Mouse (Mus musculus): Measurements from ENCODE around the gene Atg4c. TPM values are rescaled to one million over a fixed set of nuclear protein-coding genes. Genes with fewer than 3 reads are reported as not detected.
A peak's percentile ranks its signal among the peaks of the same experiment; 100 is the strongest.

Gene Atg4c
- polyA plus RNA-seq, 1 experiment: 27.6 TPM

GRCm38 (mm10) chr4:99272860-99273259, 79.1 kb downstream of the Atg4c start:
- TF ChIP-seq POLR2A (IDR thresholded peaks at IDR 0.05; ENCODE audit: borderline replicate concordance, insufficient read depth, low read length) (no peak), CTCF (IDR thresholded peaks at IDR 0.05; ENCODE audit: borderline replicate concordance, insufficient read depth, low read depth, low read length) (no peak)
- H3K27ac ChIP-seq (ENCODE audit: insufficient read depth, low read length): no peak overlapping the region
- WGBS: 34% methylated on average over 9 of the region's 9 CpGs
- H3K27me3 ChIP-seq (ENCODE audit: control insufficient read depth, insufficient read depth, low read length): no peaks in the 10 kb centered on the region
- H3K4me1 ChIP-seq (ENCODE audit: control insufficient read depth, insufficient read depth, low read length): no peaks in the 10 kb centered on the region
- no peak for DNase-seq
- no peak overlapping the region for H3K4me3 ChIP-seq (replicated peaks; ENCODE audit: insufficient read depth, low read depth, low read length)

GRCm38 (mm10) chr4:99273466-99273865, 79.7 kb downstream of the Atg4c start:
- TF ChIP-seq POLR2A (IDR thresholded peaks at IDR 0.05; ENCODE audit: borderline replicate concordance, insufficient read depth, low read length) (no peak), CTCF (IDR thresholded peaks at IDR 0.05; ENCODE audit: borderline replicate concordance, insufficient read depth, low read depth, low read length) (no peak)
- DNase-seq: no peak
- Histone ChIP-seq H3K4me3 (replicated peaks; ENCODE audit: insufficient read depth, low read depth, low read length) (no peak overlapping the region), H3K4me1 (ENCODE audit: control insufficient read depth, insufficient read depth, low read length) (no peaks in the 10 kb centered on the region), H3K27ac (ENCODE audit: insufficient read depth, low read length) (no peak overlapping the region), H3K27me3 (ENCODE audit: control insufficient read depth, insufficient read depth, low read length) (no peaks in the 10 kb centered on the region)
- 80% methylated on average over 3 of the region's 3 CpGs for WGBS

GRCm38 (mm10) chr4:99273979-99274378, 80.2 kb downstream of the Atg4c start:
- Histone ChIP-seq H3K27me3 (ENCODE audit: control insufficient read depth, insufficient read depth, low read length) (no peaks in the 10 kb centered on the region), H3K27ac (ENCODE audit: insufficient read depth, low read length) (no peak overlapping the region), H3K4me1 (ENCODE audit: control insufficient read depth, insufficient read depth, low read length) (no peaks in the 10 kb centered on the region), H3K4me3 (replicated peaks; ENCODE audit: insufficient read depth, low read depth, low read length) (no peak overlapping the region)
- DNase-seq: no peak
- 54% methylated on average over 7 of the region's 7 CpGs for WGBS
- TF ChIP-seq POLR2A (IDR thresholded peaks at IDR 0.05; ENCODE audit: borderline replicate concordance, insufficient read depth, low read length) (no peak), CTCF (IDR thresholded peaks at IDR 0.05; ENCODE audit: borderline replicate concordance, insufficient read depth, low read depth, low read length) (no peak)

GRCm38 (mm10) chr4:99278876-99279275, 85.1 kb downstream of the Atg4c start:
- Histone ChIP-seq H3K27me3 (ENCODE audit: control insufficient read depth, insufficient read depth, low read length) (no peaks in the 10 kb centered on the region), H3K4me1 (ENCODE audit: control insufficient read depth, insufficient read depth, low read length) (no peaks in the 10 kb centered on the region), H3K27ac (ENCODE audit: insufficient read depth, low read length) (no peak overlapping the region), H3K4me3 (replicated peaks; ENCODE audit: insufficient read depth, low read depth, low read length) (no peak overlapping the region)
- DNase-seq: no peak
- TF ChIP-seq POLR2A (IDR thresholded peaks at IDR 0.05; ENCODE audit: borderline replicate concordance, insufficient read depth, low read length): no peak
- no peak for TF ChIP-seq CTCF (IDR thresholded peaks at IDR 0.05; ENCODE audit: borderline replicate concordance, insufficient read depth, low read depth, low read length)
- WGBS: 84% methylated on average over 7 of the region's 7 CpGs

GRCm38 (mm10) chr4:99281711-99282110, 88.0 kb downstream of the Atg4c start:
- no peaks in the 10 kb centered on the region for H3K27me3 ChIP-seq (ENCODE audit: control insufficient read depth, insufficient read depth, low read length)
- no peaks in the 10 kb centered on the region for H3K4me1 ChIP-seq (ENCODE audit: control insufficient read depth, insufficient read depth, low read length)
- 81% methylated on average over 7 of the region's 7 CpGs for WGBS
- H3K27ac ChIP-seq (ENCODE audit: insufficient read depth, low read length): no peak overlapping the region
- no peak for DNase-seq
- TF ChIP-seq CTCF (IDR thresholded peaks at IDR 0.05; ENCODE audit: borderline replicate concordance, insufficient read depth, low read depth, low read length) (no peak), POLR2A (IDR thresholded peaks at IDR 0.05; ENCODE audit: borderline replicate concordance, insufficient read depth, low read length) (no peak)
- no peak overlapping the region for H3K4me3 ChIP-seq (replicated peaks; ENCODE audit: insufficient read depth, low read depth, low read length)

GRCm38 (mm10) chr4:99289286-99289685, 95.6 kb downstream of the Atg4c start:
- H3K4me3 ChIP-seq (replicated peaks; ENCODE audit: insufficient read depth, low read depth, low read length): no peak overlapping the region
- no peak for TF ChIP-seq POLR2A (IDR thresholded peaks at IDR 0.05; ENCODE audit: borderline replicate concordance, insufficient read depth, low read length)
- TF ChIP-seq CTCF (IDR thresholded peaks at IDR 0.05; ENCODE audit: borderline replicate concordance, insufficient read depth, low read depth, low read length): no peak
- no peak overlapping the region for H3K27ac ChIP-seq (ENCODE audit: insufficient read depth, low read length)
- no peak for DNase-seq
- no peaks in the 10 kb centered on the region for H3K4me1 ChIP-seq (ENCODE audit: control insufficient read depth, insufficient read depth, low read length)
- WGBS: 88% methylated on average over 10 of the region's 10 CpGs
- no peaks in the 10 kb centered on the region for H3K27me3 ChIP-seq (ENCODE audit: control insufficient read depth, insufficient read depth, low read length)

- Histone ChIP-seq H3K27me3 (ENCODE audit: control insufficient read depth, insufficient read depth, low read length) (no peaks in the 10 kb centered on the region), H3K4me3 (replicated peaks; ENCODE audit: insufficient read depth, low read depth, low read length) (no peak overlapping the region), H3K27ac (ENCODE audit: insufficient read depth, low read length) (no peak overlapping the region), H3K4me1 (ENCODE audit: control insufficient read depth, insufficient read depth, low read length) (no peaks in the 10 kb centered on the region)
- peak; percentile 14 to 18 for DNase-seq
- WGBS: 10% methylated on average over 4 of the region's 4 CpGs
- TF ChIP-seq POLR2A (IDR thresholded peaks at IDR 0.05; ENCODE audit: borderline replicate concordance, insufficient read depth, low read length) (no peak), CTCF (IDR thresholded peaks at IDR 0.05; ENCODE audit: borderline replicate concordance, insufficient read depth, low read depth, low read length) (peak; percentile 74)
These were observed 104.9 kb downstream of the Atg4c start for GRCm38 (mm10) chr4:99298676-99299075.

- H3K27me3 ChIP-seq (ENCODE audit: control insufficient read depth, insufficient read depth, low read length): no peaks in the 10 kb centered on the region
- TF ChIP-seq CTCF (IDR thresholded peaks at IDR 0.05; ENCODE audit: borderline replicate concordance, insufficient read depth, low read depth, low read length) (no peak), POLR2A (IDR thresholded peaks at IDR 0.05; ENCODE audit: borderline replicate concordance, insufficient read depth, low read length) (no peak)
- H3K4me3 ChIP-seq (replicated peaks; ENCODE audit: insufficient read depth, low read depth, low read length): no peak overlapping the region
- no peak for DNase-seq
- H3K27ac ChIP-seq (ENCODE audit: insufficient read depth, low read length): no peak overlapping the region
- no peaks in the 10 kb centered on the region for H3K4me1 ChIP-seq (ENCODE audit: control insufficient read depth, insufficient read depth, low read length)
- 69% methylated on average over 13 of the region's 13 CpGs for WGBS
These were observed 111.1 kb downstream of the Atg4c start for GRCm38 (mm10) chr4:99304793-99305192.

Other genes starting within 250 kb of the Atg4c start
- gene Angptl3, start 163.0 kb upstream of the Atg4c start, polyA plus RNA-seq (2012; rRNA removed): 0.30 and 0.39 TPM in 2 replicates
- gene Dock7, start 73.0 kb upstream of the Atg4c start, polyA plus RNA-seq (2012; rRNA removed): 47.5 and 48.2 TPM in 2 replicates
- 3.0 and 3.6 TPM in 2 replicates for gene Gm12689, start 102.0 kb downstream of the Atg4c start, polyA plus RNA-seq (2012; rRNA removed)